8 mouse cellular contexts compared by ENCODE assay signal in genomic region chr1:45501437-45501836, GRCm38 (mm10). TPM values are rescaled to one million over a fixed set of nuclear protein-coding genes. Genes with fewer than 3 reads are reported as not detected.
DNase-seq lines count a peak whose midpoint lies in the region; ATAC-seq and TF ChIP-seq lines count a peak whose summit lies in the region.

No protein-coding gene starts in this region.

- peak; percentile 62 for TF ChIP-seq CTCF in heart, adult 2 months (IDR thresholded peaks at IDR 0.05)
- no peak for TF ChIP-seq CTCF in C2C12 (IDR thresholded peaks at IDR 0.05; ENCODE audit: control insufficient read depth, insufficient read depth, insufficient read length)
- peak; percentile 35 for TF ChIP-seq CTCF in forebrain, postnatal 0 days (IDR thresholded peaks at IDR 0.05; ENCODE audit: low read depth)

- no peaks in the 10 kb centered on the region for H3K27me3 ChIP-seq in heart, adult 2 months (ENCODE audit: control insufficient read depth, insufficient read depth, low read length)
- no peaks in the 10 kb centered on the region for H3K27me3 ChIP-seq in C2C12 (ENCODE audit: control insufficient read depth, insufficient read depth, insufficient read length)
- no peaks in the 10 kb centered on the region for H3K27me3 ChIP-seq in forebrain, postnatal 0 days (ENCODE audit: insufficient read depth, low read length)
- no peaks in the 10 kb centered on the region for H3K27me3 ChIP-seq in liver, embryonic 13.5 days

- no peak for TF ChIP-seq EP300 in heart, adult 2 months (IDR thresholded peaks at IDR 0.05; ENCODE audit: insufficient read depth, low read depth, low read length)

- ATAC-seq in forebrain, postnatal 0 days, result peak; percentile 10; the same call in 1 of the 2 replicates
- ATAC-seq in liver, embryonic 13.5 days (ENCODE audit: low read depth), result no peak

- H3K9me3 ChIP-seq in forebrain, postnatal 0 days (ENCODE audit: low read length), result no peaks in the 10 kb centered on the region
- H3K9me3 ChIP-seq in liver, embryonic 13.5 days (replicated peaks), result no peaks in the 10 kb centered on the region

- peak overlapping the region; percentile 63 for H3K4me2 ChIP-seq in forebrain, postnatal 0 days (ENCODE audit: low read depth)
- no peak overlapping the region for H3K4me2 ChIP-seq in liver, embryonic 13.5 days

- peak overlapping the region; percentile 45; the same call in 1 of the 2 replicates for H3K9ac ChIP-seq in heart, adult 2 months (ENCODE audit: low read depth, low read length)
- H3K9ac ChIP-seq in forebrain, postnatal 0 days, result no peak overlapping the region
- H3K9ac ChIP-seq in liver, embryonic 13.5 days, result no peak overlapping the region

- intact Hi-C loops in heart, adult 2 months (cut with DNase I), result no loop called here
- intact Hi-C loops in heart, postnatal 14 days (cut with DNase I), result loop anchor here (5.0 to 10.0 kb wide), 2 partner anchors 69 to 123 kb away; no protein-coding TSS in a partner anchor

- no peaks in the 10 kb centered on the region for H3K36me3 ChIP-seq in heart, adult 2 months (ENCODE audit: control insufficient read depth, insufficient read depth, low read length)
- peaks cover 27% of the 10 kb centered on the region for H3K36me3 ChIP-seq in C2C12 (ENCODE audit: control insufficient read depth, insufficient read depth)
- no peaks in the 10 kb centered on the region for H3K36me3 ChIP-seq in forebrain, postnatal 0 days (ENCODE audit: insufficient read depth)
- no peaks in the 10 kb centered on the region for H3K36me3 ChIP-seq in liver, embryonic 13.5 days

- 34% methylated on average over 6 of the region's 6 CpGs for WGBS in heart, adult 2 months
- WGBS in forebrain, postnatal 0 days, result 42% methylated on average over 6 of the region's 6 CpGs
- 48% methylated on average over 6 of the region's 6 CpGs for WGBS in liver, embryonic 13.5 days (ENCODE audit: insufficient replicate concordance)

- peak overlapping the region; percentile 64 for H3ac ChIP-seq in C2C12 (ENCODE audit: control insufficient read depth, insufficient read length, low read depth)

- peaks cover 63% of the 10 kb centered on the region for H3K79me3 ChIP-seq in C2C12 (ENCODE audit: low read depth)

- peak overlapping the region; percentile 56 for H3K4me3 ChIP-seq in heart, adult 2 months
- H3K4me3 ChIP-seq in C2C12 (ENCODE audit: insufficient read depth, poor library complexity, severe bottlenecking), result peak overlapping the region; percentile 82
- peak overlapping the region; percentile 38; the same call in 1 of the 2 replicates for H3K4me3 ChIP-seq in forebrain, postnatal 0 days (ENCODE audit: low read depth, low read length)
- H3K4me3 ChIP-seq in liver, embryonic 13.5 days (replicated peaks), result peak overlapping the region; percentile 37; the same call in 1 of the 2 replicates

- H3K79me2 ChIP-seq in heart, adult 2 months (replicated peaks; ENCODE audit: control insufficient read depth, insufficient read depth, low read length), result no peaks in the 10 kb centered on the region
- peaks cover 65% of the 10 kb centered on the region for H3K79me2 ChIP-seq in C2C12 (ENCODE audit: control insufficient read depth, insufficient read depth)

- DNase-seq in heart, adult 2 months, result no peak
- DNase-seq in heart, postnatal 14 days, result no peak
- DNase-seq in forebrain, postnatal 0 days, result peak; percentile 16
- DNase-seq in liver, embryonic 13.5 days, result no peak
- DNase-seq in urinary bladder, postnatal 36 days (ENCODE audit: low spot score in 2 of 2), result no peak
- DNase-seq in cerebellum, postnatal 36 days, result no peak
- no peak for DNase-seq in layer of hippocampus, postnatal 36 days

- H3K4me1 ChIP-seq in heart, adult 2 months (ENCODE audit: control insufficient read depth, insufficient read depth, low read length), result peaks cover 2% of the 10 kb centered on the region; the same call in 1 of the 2 replicates
- no peaks in the 10 kb centered on the region for H3K4me1 ChIP-seq in forebrain, postnatal 0 days (ENCODE audit: insufficient read depth)
- H3K4me1 ChIP-seq in liver, embryonic 13.5 days (replicated peaks), result no peaks in the 10 kb centered on the region

- peak overlapping the region; percentile 79 for H3K27ac ChIP-seq in heart, adult 2 months
- no peak overlapping the region for H3K27ac ChIP-seq in forebrain, postnatal 0 days (ENCODE audit: low read depth, low read length)
- H3K27ac ChIP-seq in liver, embryonic 13.5 days, result no peak overlapping the region

- TF ChIP-seq POLR2A in heart, adult 2 months (IDR thresholded peaks at IDR 0.05; ENCODE audit: insufficient read depth, low read depth, low read length), result no peak

TF ChIP-seq in C2C12, 6 proteins besides CTCF, POLR2A, EP300 and RAD21:
- no peak for TF ChIP-seq MYOG (IDR thresholded peaks at IDR 0.05; ENCODE audit: control insufficient read depth, extremely low read depth, insufficient read length)
- TF ChIP-seq CEBPB (IDR thresholded peaks at IDR 0.05; ENCODE audit: low read depth), result no peak
- no peak for TF ChIP-seq MYOD1 (IDR thresholded peaks at IDR 0.05; ENCODE audit: control insufficient read depth, insufficient read length, low read depth)
- no peak for TF ChIP-seq USF1 (IDR thresholded peaks at IDR 0.05; ENCODE audit: low read depth)
- TF ChIP-seq FOSL1 (IDR thresholded peaks at IDR 0.05; ENCODE audit: insufficient read depth, low read length, poor library complexity, severe bottlenecking), result no peak
- no peak for TF ChIP-seq MAX (IDR thresholded peaks at IDR 0.05)

RNA-seq across cellular contexts. Expression of gene Col5a2, which starts 1.6 kb away (rescaled TPM):
- 10 to 100 TPM; 10.9 to 15.8 TPM for total RNA-seq in heart, adult 2 months (2021)
- 8.0 and 13.3 TPM in 2 replicates for polyA plus RNA-seq in heart, adult 2 months (2012; rRNA removed)
- total RNA-seq in heart, postnatal 14 days (2021), result 10 to 100 TPM; 63.9 to 69.1 TPM
- polyA plus RNA-seq in C2C12 (2012; fragmentation: generic; extraction: Trizol), result 100 TPM
- 16.8 and 37.0 TPM in 2 replicates for total RNA-seq in forebrain, postnatal 0 days (2014; rRNA removed)
- 5.4 and 5.7 TPM in 2 replicates for polyA plus RNA-seq in forebrain, postnatal 0 days (2015; fragmentation: Nextera tagmentation; extraction: Ambion mirVana)
- polyA plus RNA-seq in liver, embryonic 13.5 days (2015; fragmentation: Nextera tagmentation; extraction: Ambion mirVana), result 7.5 and 8.9 TPM in 2 replicates
- total RNA-seq in layer of hippocampus, postnatal 36 days (2021), result 1 to 10 TPM; 7.0 to 7.7 TPM
